In the genomic region with DNA sequence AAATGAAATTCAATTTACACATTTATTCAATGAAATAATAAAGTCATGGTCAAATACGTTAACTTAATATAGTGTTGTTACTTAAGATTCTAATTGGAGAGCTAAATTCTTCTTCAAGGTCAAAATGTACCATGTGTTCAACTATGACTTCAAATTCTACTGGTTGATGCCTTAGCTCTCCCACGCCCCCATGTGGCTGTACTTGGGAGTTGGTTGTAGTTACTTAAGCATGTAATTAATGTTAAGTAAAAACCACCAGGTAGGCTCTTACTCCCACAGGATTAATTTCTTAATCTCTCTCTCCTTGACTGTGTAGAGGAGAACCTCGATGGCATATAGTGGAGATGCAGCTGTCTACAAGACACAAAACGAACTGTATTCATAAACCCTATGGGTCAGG, we compare ENCODE assay signal across 9 mouse cellular contexts.
DNase-seq lines count a peak whose midpoint lies in the region; ATAC-seq and TF ChIP-seq lines count a peak whose summit lies in the region.
"Had no signal": no experiment of that assay in that cellular context is flagged by ENCODE, and none has a peak within 500 bp of the region (broad histone marks: within the 10 kb centered on the region; RNA-seq: fewer than 3 reads in every experiment).

No protein-coding gene starts in this region.

- WGBS in hindbrain, postnatal 0 days, result 53% methylated on average over 4 of the region's 4 CpGs
- 57% methylated on average over 4 of the region's 4 CpGs for WGBS in hindbrain, embryonic 12.5 days
- WGBS in embryonic facial prominence, embryonic 11.5 days, result 52% methylated on average over 4 of the region's 4 CpGs
- 56% methylated on average over 4 of the region's 4 CpGs for WGBS in hindbrain, embryonic 14.5 days

- TF ChIP-seq CTCF in hindbrain, postnatal 0 days (IDR thresholded peaks at IDR 0.05; ENCODE audit: low read depth), result peak; percentile 44

- H3K4me3 ChIP-seq in hindbrain, postnatal 0 days (ENCODE audit: low read length), result no peak overlapping the region
- H3K4me3 ChIP-seq in hindbrain, embryonic 12.5 days, result no peak overlapping the region
- H3K4me3 ChIP-seq in embryonic facial prominence, embryonic 11.5 days (ENCODE audit: low read depth, low read length), result no peak overlapping the region
- no peak overlapping the region for H3K4me3 ChIP-seq in hindbrain, embryonic 14.5 days (replicated peaks; ENCODE audit: low read length)

- H3K27me3 ChIP-seq in hindbrain, postnatal 0 days (ENCODE audit: insufficient read depth, low read length), result no peaks in the 10 kb centered on the region
- H3K27me3 ChIP-seq in hindbrain, embryonic 12.5 days, result no peaks in the 10 kb centered on the region
- no peaks in the 10 kb centered on the region for H3K27me3 ChIP-seq in embryonic facial prominence, embryonic 11.5 days (ENCODE audit: control insufficient read depth, insufficient read depth, low read length)
- H3K27me3 ChIP-seq in hindbrain, embryonic 14.5 days (ENCODE audit: control insufficient read depth, insufficient read depth, low read length), result no peaks in the 10 kb centered on the region

- no peaks in the 10 kb centered on the region for H3K36me3 ChIP-seq in hindbrain, postnatal 0 days (ENCODE audit: insufficient read depth, low read length)
- H3K36me3 ChIP-seq in hindbrain, embryonic 12.5 days, result no peaks in the 10 kb centered on the region
- H3K36me3 ChIP-seq in embryonic facial prominence, embryonic 11.5 days (replicated peaks; ENCODE audit: control insufficient read depth, insufficient read depth, low read depth, low read length), result no peaks in the 10 kb centered on the region
- H3K36me3 ChIP-seq in hindbrain, embryonic 14.5 days (replicated peaks; ENCODE audit: control insufficient read depth, insufficient read depth), result no peaks in the 10 kb centered on the region

- H3K4me2 ChIP-seq in hindbrain, postnatal 0 days (ENCODE audit: low read depth, low read length), result no peak overlapping the region
- no peak overlapping the region for H3K4me2 ChIP-seq in hindbrain, embryonic 12.5 days (replicated peaks)
- no peak overlapping the region for H3K4me2 ChIP-seq in embryonic facial prominence, embryonic 11.5 days (ENCODE audit: low read depth, low read length)
- no peak overlapping the region for H3K4me2 ChIP-seq in hindbrain, embryonic 14.5 days (replicated peaks)

- no peak for ATAC-seq in hindbrain, postnatal 0 days
- ATAC-seq in hindbrain, embryonic 12.5 days (ENCODE audit: low FRiP score), result no peak
- ATAC-seq in embryonic facial prominence, embryonic 11.5 days (replicated peaks; ENCODE audit: insufficient number of reproducible peaks, low FRiP score, low TSS enrichment, low read depth), result no peak
- ATAC-seq in monocyte, adult 5-6 weeks (replicated peaks; ENCODE audit: insufficient number of reproducible peaks, low FRiP score, low TSS enrichment, poor library complexity, severe bottlenecking), result no peak
- ATAC-seq in hindbrain, embryonic 14.5 days (ENCODE audit: low FRiP score), result no peak
- ATAC-seq: forebrain, embryonic 16.5 days had no signal

- no peak overlapping the region for H3K27ac ChIP-seq in hindbrain, postnatal 0 days
- H3K27ac ChIP-seq in hindbrain, embryonic 12.5 days, result no peak overlapping the region
- no peak overlapping the region for H3K27ac ChIP-seq in embryonic facial prominence, embryonic 11.5 days (replicated peaks; ENCODE audit: low read depth, low read length)
- no peak overlapping the region for H3K27ac ChIP-seq in hindbrain, embryonic 14.5 days

- H3K9ac ChIP-seq in hindbrain, postnatal 0 days (replicated peaks; ENCODE audit: low read length), result no peak overlapping the region
- no peak overlapping the region for H3K9ac ChIP-seq in hindbrain, embryonic 12.5 days
- H3K9ac ChIP-seq in embryonic facial prominence, embryonic 11.5 days (replicated peaks; ENCODE audit: low read length), result no peak overlapping the region
- no peak overlapping the region for H3K9ac ChIP-seq in hindbrain, embryonic 14.5 days

- no peaks in the 10 kb centered on the region for H3K4me1 ChIP-seq in hindbrain, postnatal 0 days (ENCODE audit: insufficient read depth, low read length)
- H3K4me1 ChIP-seq in hindbrain, embryonic 12.5 days, result no peaks in the 10 kb centered on the region
- no peaks in the 10 kb centered on the region for H3K4me1 ChIP-seq in embryonic facial prominence, embryonic 11.5 days (ENCODE audit: control insufficient read depth, insufficient read depth, low read length)
- H3K4me1 ChIP-seq in hindbrain, embryonic 14.5 days (replicated peaks; ENCODE audit: control insufficient read depth, insufficient read depth, low read length), result no peaks in the 10 kb centered on the region

- no peak for DNase-seq in hindbrain, postnatal 0 days (ENCODE audit: low spot score)
- peak; percentile 8 to 9 for DNase-seq in B cell, adult 2 months
- peak; percentile 26 for DNase-seq in adrenal gland, adult 2 months
- DNase-seq in embryonic facial prominence, embryonic 11.5 days (ENCODE audit: low spot score), result peak; percentile 10
- no peak for DNase-seq in spleen, adult 12 weeks (ENCODE audit: low spot score)
- DNase-seq in hindbrain, embryonic 14.5 days (ENCODE audit: low spot score), result no peak

- no peaks in the 10 kb centered on the region for H3K9me3 ChIP-seq in hindbrain, postnatal 0 days (ENCODE audit: low read length)
- H3K9me3 ChIP-seq in hindbrain, embryonic 12.5 days (replicated peaks), result no peaks in the 10 kb centered on the region
- H3K9me3 ChIP-seq in embryonic facial prominence, embryonic 11.5 days (replicated peaks; ENCODE audit: control insufficient read depth, low read length), result no peaks in the 10 kb centered on the region
- no peaks in the 10 kb centered on the region for H3K9me3 ChIP-seq in hindbrain, embryonic 14.5 days (ENCODE audit: control insufficient read depth, low read length)

Comparison
In these comparisons a context has a peak if more than half of its experiments do, and no peak if none do; other contexts are left out.
1. DNase-seq: peak in B cell, adult 2 months (2 of 2), adrenal gland, adult 2 months (single experiment) and embryonic facial prominence, embryonic 11.5 days (single experiment); none in hindbrain, postnatal 0 days (single experiment), spleen, adult 12 weeks (single experiment) and hindbrain, embryonic 14.5 days (single experiment).